Mouse (Mus musculus) testis, postnatal 14 days (tissue): ENCODE results near the gene Unc13d.

Source experiments
- DNase-seq: peaks from one replicate; pipeline ENCODE4 v3.0.0; 2021; ENCODE audit warnings: low spot score

Unc13d gene

DNA sequence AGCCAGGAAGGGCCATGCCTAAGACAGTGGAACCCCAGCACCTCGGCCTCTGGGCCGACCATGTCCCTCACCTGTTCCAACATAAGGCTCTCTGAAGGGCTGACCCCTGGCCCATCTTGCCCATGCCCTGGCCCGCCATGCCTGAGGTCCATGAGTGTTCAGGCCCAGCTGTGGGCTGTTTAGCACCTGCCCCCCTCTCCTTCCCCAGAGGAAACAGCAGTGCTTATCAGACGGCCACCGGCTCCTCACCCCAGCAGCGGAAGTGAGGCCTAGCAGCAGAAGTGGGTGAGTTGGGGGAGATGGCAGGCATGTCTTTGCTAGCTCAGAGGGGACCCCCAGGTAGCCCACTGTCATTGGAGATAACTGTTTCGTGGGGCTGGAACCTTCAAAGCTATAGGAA lies 925 bp downstream of the Unc13d start:
- no peak for DNase-seq

DNA sequence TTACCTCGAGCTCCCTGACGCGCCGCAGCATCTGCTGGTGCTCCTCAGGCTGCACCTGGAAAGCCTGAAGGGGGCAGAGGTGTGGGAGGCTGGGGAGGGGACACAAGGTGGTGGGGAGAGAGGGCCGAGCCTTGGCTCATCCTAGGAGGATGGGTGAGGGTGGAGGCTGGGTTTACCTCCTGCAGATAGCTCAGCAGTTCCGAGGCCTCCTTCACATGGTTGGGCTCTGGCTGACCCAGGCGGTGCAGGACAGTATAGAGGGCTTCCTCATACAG lies 1.6 kb downstream of the Unc13d start:
- DNase-seq, result no peak

DNA sequence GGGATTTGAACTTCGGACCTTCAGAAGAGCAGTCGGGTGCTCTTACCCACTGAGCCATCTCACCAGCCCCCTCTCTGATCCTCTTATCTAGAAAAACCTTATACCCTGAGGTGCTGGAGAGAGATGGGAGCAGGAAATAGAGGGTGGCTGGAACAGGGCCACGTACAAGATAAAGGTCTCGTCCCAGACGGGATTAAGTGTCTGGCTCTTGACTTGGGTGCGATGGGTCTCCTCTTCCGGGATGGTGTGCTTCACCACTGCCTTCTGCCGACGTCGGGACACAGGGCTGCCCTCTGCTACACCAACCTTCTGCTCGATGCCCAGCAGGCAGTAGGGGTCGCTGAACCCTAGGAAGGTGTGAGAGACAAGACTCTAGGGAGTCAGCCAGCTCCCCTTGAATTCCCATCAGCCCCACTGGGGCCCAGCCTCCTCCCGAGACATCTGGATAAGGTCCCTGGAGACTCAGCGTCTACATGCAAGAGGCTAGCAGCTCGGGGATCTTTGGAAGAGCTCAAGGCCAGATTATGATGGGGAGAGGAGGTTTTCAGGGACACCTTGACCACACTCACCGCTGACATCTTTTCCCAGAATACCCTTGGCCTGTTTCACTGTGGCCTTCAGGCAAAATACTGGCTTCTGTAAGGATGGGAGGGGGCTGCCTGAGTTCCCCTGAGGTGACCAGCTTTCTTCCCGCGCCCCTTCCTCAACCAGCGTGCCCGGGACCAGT lies 2.1 kb downstream of the Unc13d start:
- DNase-seq, result peak; percentile 53

DNA sequence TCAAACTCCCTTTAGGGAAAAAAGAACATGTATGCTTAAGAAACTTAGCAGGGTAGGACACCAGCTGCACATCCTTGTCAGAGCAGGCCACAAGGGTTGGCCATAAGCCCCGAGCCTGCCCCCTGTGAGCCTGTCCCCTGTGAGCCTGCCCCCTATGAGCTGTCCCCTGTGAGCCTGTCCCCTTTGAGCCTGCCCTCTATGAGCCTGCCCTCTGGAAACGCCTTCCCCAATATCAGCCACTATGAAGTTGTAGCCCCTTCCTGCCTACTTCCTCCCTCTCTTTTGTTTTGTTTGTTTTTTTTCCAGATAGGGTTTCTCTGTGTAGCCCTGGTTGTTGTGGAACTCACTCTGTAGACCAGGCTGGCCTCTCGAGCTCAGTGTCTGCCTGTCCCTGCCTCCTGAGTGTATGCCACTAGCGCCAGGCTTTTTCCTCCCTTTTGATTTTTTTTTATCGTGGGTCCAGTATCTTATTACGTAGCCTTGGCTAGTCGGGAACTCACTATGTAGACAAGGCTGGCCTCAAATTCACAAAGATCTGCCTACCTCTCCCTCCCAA lies 3.2 kb downstream of the Unc13d start:
- no peak for DNase-seq

DNA sequence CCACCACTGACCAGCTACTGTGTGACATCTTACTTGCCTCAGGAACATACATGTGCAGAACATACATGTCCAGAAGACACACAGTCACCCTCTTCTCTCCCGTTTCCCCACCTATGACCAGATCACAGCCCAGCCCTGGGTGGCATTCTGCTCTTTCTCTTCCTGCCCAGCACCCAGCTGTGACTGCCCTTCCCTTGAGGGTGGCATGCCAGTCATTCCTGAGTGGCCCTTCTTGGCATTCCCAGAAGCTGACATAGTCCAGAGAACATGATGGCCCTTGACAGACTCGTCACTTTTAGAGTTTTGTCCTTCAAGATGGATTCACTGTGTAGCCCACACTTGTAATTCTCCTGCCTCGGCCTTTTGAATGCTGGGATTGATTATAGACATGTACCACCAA lies 5.2 kb downstream of the Unc13d start:
- no peak for DNase-seq

DNA sequence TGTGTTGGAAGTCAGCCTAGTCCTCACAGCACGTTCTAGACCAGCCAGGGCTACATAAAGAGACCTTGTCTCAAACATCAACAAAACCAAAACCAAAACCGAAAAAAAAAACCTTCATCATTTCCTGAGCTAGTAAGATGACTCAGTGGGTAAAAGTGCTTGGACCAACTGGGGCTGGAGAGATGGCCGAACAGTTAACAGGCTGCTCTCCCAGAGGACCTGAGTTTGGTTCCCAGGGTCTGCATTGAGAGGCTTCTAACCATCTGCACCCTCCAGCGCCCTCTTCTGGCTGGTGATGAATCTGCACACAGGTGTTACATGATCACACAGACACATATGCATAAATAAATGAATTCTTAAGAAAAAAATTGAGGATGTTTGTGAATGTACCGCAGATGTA lies 6.3 kb downstream of the Unc13d start:
- no peak for DNase-seq

DNA sequence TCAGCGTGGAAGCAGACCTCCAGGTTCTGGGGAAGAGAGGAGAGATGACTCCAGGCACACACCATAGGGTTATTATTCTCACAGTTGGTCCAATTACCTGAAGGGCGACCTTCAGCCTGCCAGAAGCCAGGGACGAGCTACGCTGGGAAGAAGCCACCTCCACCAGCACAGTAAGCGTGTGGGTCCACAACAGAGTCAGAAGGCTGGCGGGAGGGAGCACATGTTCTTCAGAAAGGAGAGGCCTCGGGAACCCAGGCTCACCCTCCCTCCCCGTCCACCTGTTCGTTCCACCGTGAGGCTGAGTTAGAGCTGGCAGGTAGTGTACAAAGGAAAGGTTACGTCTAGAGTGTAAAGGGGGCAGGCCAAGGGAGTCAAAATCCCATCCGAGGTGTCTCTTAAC lies 12.4 kb downstream of the Unc13d start:
- no peak for DNase-seq

DNA sequence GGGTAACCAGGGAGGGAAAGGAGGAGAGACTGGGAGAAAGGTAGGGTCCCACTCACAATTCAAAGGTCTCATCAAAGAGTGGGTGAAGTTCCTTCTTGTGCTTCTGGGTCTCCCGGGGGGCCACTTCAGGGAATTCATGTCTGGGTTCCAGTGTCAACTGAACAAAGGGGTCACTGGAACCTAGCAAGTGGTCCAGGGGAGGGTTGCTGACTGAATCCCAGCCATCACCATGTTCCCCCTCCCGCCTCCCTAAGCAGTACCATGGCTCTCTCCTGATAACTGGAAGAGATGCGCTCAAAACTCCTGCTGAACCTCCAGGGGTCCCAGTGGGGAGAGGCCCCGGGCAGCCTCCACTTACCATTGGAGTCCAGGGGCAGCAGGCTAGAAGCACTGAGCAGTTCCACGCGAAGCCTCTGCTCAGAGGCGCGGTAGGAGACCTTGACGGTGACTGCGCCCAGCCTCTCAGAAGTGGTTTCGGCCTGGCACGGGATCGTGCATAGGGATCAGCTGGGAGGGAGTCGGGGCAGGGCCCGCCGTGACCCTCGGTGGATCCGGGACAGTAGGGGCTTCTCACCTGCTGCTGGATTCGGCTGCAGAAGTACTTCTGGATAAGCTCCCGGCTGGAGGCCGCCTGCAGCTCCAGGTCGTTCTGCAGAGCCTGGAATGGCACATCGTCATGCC lies 13.4 kb downstream of the Unc13d start:
- DNase-seq, result no peak

DNA sequence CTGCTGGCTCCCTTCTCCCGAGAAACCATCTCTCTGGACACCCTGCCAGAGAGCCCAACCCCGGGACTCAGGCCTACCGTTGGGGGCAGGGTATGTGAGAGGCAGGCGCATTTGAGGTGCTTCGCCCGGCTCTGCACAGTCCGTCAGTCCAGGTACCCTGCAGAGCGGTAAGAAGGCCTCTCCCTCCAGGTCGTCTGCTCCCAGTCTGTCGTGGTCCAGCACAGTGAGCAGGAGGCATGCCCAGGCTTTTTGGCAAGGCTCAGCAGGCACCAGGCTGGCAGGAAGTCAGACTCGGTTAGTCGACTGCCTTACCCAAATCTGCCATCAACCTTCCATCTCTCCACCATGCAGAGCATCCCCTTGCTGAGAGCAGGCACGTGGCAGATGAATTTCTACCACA lies 14.2 kb downstream of the Unc13d start:
- DNase-seq, result no peak

DNA sequence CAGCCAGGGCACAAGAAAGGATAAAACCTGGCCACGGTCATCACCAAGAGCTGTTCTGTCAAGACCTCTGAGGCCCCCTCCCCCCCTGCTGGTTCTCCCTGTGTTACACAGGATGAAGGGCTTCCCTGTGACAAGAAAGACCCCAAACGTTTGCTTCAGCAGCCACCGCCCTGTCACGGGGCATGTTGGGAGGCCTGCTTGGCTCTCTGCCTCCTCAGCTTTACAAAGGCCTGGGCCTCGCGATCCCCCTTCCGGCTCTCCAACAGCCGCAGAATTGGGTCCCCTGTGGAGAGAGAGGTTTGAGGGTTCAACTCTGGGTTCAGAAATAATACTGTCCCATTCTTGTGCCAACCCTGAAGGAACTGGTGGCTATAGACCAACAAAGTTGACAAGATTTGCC lies 15.2 kb downstream of the Unc13d start:
- no peak for DNase-seq

DNA sequence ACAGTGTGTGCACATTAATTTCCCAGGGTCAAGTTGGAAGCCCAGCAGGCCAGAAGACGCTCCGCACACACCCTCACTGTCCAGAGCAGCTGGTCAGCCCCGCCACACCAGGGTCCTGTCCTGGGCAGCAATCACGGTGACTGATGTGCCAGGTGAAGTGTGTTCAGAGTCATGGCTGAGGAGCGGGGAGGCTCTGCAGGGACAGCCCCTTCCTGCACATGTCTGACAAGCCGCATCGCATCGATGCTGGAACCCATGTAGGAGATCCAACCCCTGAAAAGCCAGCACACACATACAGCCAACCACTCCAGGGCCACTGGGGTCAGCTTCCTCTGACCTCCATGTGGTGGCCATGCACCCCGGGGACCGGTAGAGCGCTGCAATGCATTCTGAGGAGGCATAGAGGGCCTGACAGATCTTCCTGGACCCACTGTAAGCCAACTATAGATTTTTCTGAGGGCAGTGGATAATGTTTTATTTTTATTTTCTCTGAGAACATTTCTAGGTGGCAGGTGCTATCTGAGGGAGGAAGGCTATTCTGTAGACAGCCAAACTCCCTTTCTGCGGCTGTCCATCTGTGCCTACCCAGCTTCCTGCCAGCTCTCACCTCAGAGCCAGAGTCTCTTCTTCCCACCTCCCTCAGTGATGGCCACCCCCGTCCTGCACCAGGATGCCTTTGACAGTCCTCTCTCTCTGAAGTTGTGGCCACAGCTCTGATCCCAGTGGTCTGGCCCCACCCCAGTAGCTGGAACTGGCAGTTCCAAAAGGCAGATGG lies 15.9 kb downstream of the Unc13d start:
- no peak for DNase-seq

DNA sequence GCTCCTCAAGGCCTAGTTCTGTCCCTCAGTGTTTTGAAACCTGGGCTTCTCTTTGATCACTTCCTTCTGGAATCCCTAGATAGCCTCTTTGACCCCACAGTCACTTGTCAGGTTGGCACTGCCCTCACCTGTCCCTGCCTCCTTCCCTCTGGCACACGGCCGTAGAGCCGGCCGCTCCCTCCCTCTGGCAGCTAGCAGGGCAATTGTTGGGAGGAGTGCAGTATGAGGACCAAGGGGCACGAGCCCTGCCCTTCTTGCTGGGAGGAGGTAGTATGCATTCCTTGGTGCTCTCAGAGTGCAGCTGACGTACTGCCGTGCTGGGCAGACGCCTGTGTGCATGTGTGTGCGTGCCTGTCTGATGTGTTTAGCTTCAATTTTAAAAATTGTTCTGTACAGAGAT lies 17.2 kb downstream of the Unc13d start:
- no peak for DNase-seq

DNA sequence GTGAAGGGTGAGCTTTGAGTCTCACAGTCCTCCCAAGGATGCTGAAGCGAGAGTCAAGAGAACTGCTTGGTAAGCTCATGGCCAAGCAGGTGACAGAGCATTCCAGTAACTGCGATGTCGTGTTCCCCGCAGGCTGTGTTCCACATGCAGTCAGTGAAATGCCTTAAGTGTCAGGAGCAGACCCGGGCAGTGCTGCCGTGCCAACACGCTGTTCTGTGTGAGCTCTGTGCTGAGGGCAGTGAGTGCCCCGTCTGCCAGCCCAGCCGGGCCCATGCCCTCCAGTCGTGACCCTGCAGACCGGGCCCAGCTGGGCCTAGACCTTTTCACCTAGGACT lies 18.1 kb downstream of the Unc13d start:
- no peak for DNase-seq

DNA sequence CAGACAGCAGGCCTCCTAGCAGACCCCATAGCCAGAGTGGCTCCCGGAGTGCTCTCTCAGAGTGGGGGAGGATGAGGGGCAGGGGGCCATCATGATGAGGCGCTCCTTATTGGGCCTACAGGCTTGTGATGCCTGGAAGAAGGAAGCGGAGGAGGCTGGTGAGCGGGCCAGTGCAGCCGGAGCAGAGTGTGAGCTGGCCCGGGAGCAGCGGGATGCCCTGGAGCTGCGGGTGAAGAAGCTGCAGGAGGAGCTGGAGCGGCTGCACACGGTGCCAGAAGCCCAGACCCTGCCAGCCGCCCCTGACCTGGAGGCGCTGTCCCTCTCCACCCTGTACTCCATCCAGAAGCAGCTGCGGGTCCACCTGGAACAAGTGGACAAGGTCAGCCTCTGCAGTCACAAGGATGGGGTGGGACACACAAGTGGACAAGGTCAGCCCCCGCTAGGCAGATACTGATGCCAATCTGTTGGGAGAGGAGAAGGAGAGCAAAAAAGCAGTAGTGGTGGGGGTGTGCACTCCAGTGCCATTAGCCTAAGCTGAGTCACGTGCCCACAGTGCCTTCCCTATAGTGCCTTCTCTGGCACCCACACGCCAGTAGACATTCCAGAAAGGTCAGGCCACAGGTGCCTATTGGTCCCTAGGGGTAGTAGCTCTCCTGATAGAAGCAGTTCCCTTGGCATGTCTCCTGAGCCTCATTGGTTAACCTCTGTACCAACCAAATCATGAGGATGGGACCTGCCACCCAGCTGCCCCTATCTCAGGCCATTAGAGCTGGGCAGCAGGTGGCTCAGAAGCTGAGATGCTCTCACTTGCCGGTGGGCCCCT lies 18.7 kb downstream of the Unc13d start:
- no peak for DNase-seq

DNA sequence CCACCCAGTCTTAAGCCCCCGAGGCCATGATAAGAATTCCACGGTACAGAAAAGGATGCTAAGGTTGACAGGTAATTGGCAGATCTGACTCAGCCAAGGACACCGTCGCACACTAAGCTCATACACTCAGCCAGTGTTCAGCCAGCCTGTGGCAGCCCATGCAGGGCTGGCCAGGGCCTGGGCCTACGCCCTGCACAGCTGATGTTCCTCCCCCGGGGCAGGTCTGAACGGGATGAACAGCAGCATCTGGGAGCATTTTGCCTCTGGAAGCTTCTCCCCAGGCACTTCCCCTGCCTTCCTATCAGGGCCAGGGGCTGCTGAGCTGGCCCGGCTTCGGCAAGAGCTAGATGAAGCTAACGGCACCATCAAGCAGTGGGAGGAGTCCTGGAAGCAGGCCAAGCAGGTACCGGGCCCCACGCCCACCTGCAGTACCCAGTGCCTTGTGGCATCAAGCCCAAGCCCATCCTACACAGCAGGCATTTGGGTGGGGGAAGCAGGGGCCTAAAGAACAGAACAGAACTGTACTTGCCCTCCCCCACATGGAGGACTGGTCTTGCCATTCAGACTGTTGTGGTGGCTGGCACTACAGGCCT lies 19.6 kb downstream of the Unc13d start:
- DNase-seq, result no peak

DNA sequence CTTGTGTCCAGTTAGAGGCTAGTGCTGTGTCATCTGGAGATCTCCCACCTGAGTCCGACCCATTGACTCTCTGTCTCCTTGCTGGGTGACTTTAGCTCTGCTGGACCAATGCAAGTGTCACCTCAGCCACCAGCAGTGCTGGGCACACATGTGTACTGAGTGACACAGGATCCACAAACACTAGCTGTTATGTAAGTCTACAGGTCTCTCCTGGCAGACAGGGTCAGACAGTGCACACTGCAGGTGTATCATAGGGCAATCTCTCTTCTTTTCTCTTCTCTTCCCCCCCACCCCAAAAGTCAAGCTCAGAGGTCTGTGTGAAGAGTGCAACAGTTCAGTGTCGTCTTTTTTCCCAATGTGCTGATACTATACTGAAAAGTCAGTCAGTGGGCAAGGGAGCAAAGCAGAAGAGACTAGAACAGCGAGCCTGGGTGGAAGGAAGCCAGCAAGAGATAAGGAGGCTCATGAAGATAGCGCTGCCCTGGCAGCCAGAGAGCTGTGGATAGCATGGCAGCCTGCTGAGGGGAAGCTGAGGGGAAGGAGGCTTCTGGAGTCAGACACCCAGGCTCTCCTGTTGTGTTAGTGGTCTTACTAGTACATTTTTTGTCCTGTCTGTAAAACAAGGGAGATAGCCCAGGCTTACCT lies 20.4 kb downstream of the Unc13d start:
- DNase-seq, result no peak

DNA sequence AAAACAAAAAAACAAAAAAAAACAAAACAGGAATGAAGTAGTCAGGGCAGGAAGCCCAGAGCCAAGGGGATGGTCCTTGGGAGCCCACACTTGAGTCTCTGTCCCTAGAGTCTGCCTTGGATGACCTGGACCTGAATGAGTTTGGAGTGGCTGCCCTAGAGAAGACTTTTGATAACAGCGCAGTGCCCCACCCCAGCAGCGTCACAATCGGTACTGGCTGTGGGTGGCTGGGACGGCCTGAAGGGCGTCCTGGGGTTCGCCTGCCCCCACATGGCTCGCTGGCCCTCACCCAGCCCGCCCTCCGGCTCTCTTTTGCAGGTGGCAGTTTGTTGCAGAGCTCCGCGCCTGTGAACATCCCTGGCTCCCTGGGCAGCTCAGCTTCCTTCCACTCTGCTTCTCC lies 21.9 kb downstream of the Unc13d start:
- DNase-seq, result no peak

DNA sequence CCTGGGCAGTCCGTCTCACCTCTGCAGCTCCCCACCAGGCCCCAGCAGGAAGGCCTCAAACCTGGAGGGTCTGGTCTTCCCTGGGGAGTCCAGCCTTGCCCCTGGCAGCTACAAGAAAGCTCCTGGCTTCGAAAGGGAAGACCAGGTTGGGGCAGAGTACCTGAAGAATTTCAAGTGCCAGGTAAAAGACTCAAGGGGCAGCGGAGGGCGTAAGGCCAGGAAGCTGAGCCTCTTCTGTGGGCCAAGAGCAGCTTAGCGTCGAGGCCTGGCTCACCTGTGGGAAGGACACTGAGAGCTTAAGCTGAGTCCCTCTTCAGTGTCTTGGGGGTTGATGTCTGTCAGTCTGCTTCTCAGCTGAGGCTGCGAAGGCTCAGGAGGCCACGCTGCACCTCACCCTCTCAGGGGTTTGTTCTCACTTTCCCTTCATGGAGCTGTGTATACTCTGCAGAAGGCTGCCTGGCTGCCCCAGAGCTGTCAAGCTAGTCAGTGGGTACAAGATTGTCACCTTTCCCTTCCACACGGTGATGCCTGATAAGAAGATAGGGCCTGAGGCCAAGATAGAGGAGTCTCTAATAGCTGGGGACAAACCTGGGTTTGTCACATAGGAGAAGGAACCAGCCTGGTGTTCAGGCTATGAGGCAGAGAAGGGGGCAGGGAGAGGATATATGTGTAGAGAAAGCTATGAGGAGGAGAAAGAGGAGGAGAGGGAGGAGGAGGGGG lies 24.1 kb downstream of the Unc13d start:
- DNase-seq, result no peak

DNA sequence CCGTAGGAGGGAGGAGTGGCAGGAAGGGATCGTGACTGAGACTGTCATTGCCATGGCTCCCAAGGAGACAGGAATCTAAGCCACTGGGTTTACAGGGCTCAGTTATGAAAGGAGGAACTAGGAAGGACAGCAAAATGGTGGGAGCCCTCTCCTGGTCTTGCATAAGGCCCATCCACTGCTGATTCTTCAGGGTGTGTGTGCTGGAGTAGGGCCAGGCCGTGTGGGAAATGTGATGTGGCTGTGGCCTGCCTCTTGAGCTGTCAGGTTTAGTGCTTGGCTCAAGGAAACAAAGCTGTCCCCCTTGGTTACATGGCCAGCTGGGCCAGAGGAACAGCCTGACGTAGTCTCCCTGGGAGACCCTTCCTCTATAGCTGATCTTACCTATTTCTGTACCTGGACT lies 27.6 kb downstream of the Unc13d start:
- DNase-seq, result no peak

DNA sequence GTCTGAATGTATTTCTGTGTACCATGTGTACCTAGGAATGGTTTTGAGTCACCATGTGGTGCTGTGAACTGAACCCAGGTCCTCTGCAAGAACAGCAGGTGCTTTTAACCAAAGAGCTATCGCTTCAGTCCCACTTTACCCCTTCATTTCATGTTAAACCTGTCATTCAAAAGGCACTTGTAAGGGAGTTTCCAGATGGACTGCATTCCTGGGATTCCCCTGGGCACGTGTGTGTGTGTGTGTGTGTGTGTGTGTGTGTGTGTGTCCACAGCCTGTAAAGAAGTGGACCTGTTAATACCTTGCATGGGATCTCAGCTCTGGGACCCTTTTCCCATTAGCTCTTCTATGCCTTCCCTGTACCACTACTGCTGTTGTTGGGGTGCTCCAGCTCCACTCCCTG lies 28.2 kb downstream of the Unc13d start:
- DNase-seq, result no peak

DNA sequence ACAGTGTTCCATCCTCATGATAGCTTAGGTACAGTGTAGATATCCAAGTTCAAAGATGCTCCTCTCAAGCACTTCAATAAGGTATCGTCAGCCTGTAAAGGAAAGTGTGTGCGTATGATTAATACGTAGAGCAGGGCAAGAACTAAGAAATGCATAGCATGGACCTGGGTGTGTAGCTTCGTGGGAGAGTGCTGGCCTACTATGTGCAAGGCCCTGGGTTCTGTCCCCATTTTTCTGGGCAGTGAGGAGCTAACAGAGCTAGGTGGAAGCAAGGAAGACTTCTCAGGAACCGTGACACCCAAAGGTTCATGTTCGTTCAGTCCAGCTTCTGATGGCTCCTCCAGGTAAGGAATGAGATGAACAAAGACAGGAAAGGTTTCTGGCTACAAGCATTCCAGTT lies 32.6 kb downstream of the Unc13d start:
- DNase-seq, result no peak
